Mouse (Mus musculus) heart, embryonic 11.5 days (tissue): ENCODE measurements at regions not wholly inside any gene's neighbourhood (a gene's known extent, or its start where the extent isn't known, plus 50 kb on each side); places are given as distances from the start of the nearest gene placed in this dataset.
"Not testable (repeated sequence)": the region's sequence is repeated elsewhere in the genome, so short reads cannot be mapped to it uniquely, and the experiment has no call there.

Experiments
- ATAC-seq: fragments of 200-750 bp; cut with Nextera tagmentation; replicated peaks from 2 replicates; pipeline ENCODE4 v1.8.0; 2017; ENCODE audit warnings: moderate library complexity; ENCODE audit not compliant: insufficient number of reproducible peaks, low FRiP score, low TSS enrichment
- H3K27ac ChIP-seq: fragments of 300-500 bp; sonication (generic); 2 replicates; pipeline ENCODE4 v1.5.1; 2014; ENCODE audit warnings: mild to moderate bottlenecking, low read depth, low read length
- H3K27me3 ChIP-seq: fragments of 300-500 bp; sonication (generic); 2 replicates; pipeline ENCODE4 v1.6.1; 2014; ENCODE audit warnings: mild to moderate bottlenecking, low read length, mixed read lengths; ENCODE audit not compliant: control insufficient read depth, insufficient read depth
- H3K36me3 ChIP-seq: fragments of 300-500 bp; sonication (generic); 2 replicates; pipeline ENCODE4 v1.6.1; 2014; ENCODE audit warnings: mild to moderate bottlenecking, low read length, moderate library complexity, mixed read lengths; ENCODE audit not compliant: control insufficient read depth, insufficient read depth
- H3K4me1 ChIP-seq: fragments of 300-500 bp; sonication (generic); 2 replicates; pipeline ENCODE4 v1.6.1; 2014; ENCODE audit warnings: low read length; ENCODE audit not compliant: control insufficient read depth, insufficient read depth
- H3K4me2 ChIP-seq: fragments of 300-500 bp; sonication (generic); 2 replicates; pipeline ENCODE4 v1.6.1; 2014; ENCODE audit warnings: mild to moderate bottlenecking, moderate library complexity
- H3K4me3 ChIP-seq: fragments of 300-500 bp; sonication (generic); 2 replicates; pipeline ENCODE4 v1.5.1; 2014; ENCODE audit warnings: low read depth, low read length
- H3K9ac ChIP-seq: fragments of 300-500 bp; sonication (generic); 2 replicates; pipeline ENCODE4 v1.6.1; 2014; ENCODE audit warnings: mild to moderate bottlenecking, low read depth, low read length, moderate library complexity
- H3K9me3 ChIP-seq: fragments of 300-500 bp; sonication (generic); replicated peaks from 2 replicates; pipeline ENCODE4 v1.6.1; 2016; ENCODE audit warnings: low read length; ENCODE audit not compliant: control insufficient read depth
- WGBS: fragments of 180-500 bp; shearing (Covaris S2); extraction: QIAGEN DNeasy Blood & Tissue Kit; methylation state at CpG from one replicate; pipeline ENCODE4 v1.1.7; 2014; ENCODE audit not compliant: insufficient replicate concordance; 5-methylcytosine and 5-hydroxymethylcytosine counted together

GRCm38 (mm10) chr3:15053968-15054367, 167.9 kb downstream of the Car2 start:
- Histone ChIP-seq H3K4me2 (no peak overlapping the region), H3K36me3 (no peaks in the 10 kb centered on the region), H3K27me3 (no peaks in the 10 kb centered on the region), H3K27ac (no peak overlapping the region), H3K9ac (no peak overlapping the region), H3K9me3 (no peaks in the 10 kb centered on the region), H3K4me3 (no peak overlapping the region), H3K4me1 (no peaks in the 10 kb centered on the region)
- no peak for ATAC-seq
- 75% methylated on average over 3 of the region's 3 CpGs for WGBS

- not testable (repeated sequence) for ATAC-seq, H3K36me3 ChIP-seq, H3K27me3 ChIP-seq, H3K9ac ChIP-seq, H3K4me3 ChIP-seq, H3K4me2 ChIP-seq, H3K4me1 ChIP-seq, H3K27ac ChIP-seq, H3K9me3 ChIP-seq
- WGBS: 87% methylated on average over 8 of the region's 8 CpGs
These were observed 169.6 kb downstream of the Car2 start for GRCm38 (mm10) chr3:15055516-15056256.

GRCm38 (mm10) chr3:15056788-15057585, 170.9 kb downstream of the Car2 start:
- H3K4me3 ChIP-seq, H3K27ac ChIP-seq, H3K36me3 ChIP-seq, H3K9ac ChIP-seq, H3K27me3 ChIP-seq, H3K4me2 ChIP-seq, H3K4me1 ChIP-seq, ATAC-seq, H3K9me3 ChIP-seq: not testable (repeated sequence)
- WGBS: 86% methylated on average over 5 of the region's 5 CpGs

GRCm38 (mm10) chr3:15065681-15066080, 179.6 kb downstream of the Car2 start:
- Histone ChIP-seq H3K27ac (no peak overlapping the region), H3K36me3 (no peaks in the 10 kb centered on the region), H3K27me3 (no peaks in the 10 kb centered on the region), H3K9me3 (no peaks in the 10 kb centered on the region), H3K4me1 (no peaks in the 10 kb centered on the region), H3K9ac (no peak overlapping the region), H3K4me3 (no peak overlapping the region), H3K4me2 (no peak overlapping the region)
- no peak for ATAC-seq
- 77% methylated on average over 3 of the region's 3 CpGs for WGBS

GRCm38 (mm10) chr3:15068256-15068655, 182.2 kb downstream of the Car2 start:
- Histone ChIP-seq H3K27me3 (no peaks in the 10 kb centered on the region), H3K27ac (no peak overlapping the region), H3K4me3 (no peak overlapping the region), H3K4me2 (no peak overlapping the region), H3K9me3 (no peaks in the 10 kb centered on the region), H3K36me3 (no peaks in the 10 kb centered on the region), H3K9ac (no peak overlapping the region), H3K4me1 (no peaks in the 10 kb centered on the region)
- ATAC-seq: no peak
- 79% methylated on average over 3 of the region's 3 CpGs for WGBS

GRCm38 (mm10) chr3:15071030-15071883, 185.2 kb downstream of the Car2 start:
- H3K4me1 ChIP-seq: no peaks in the 10 kb centered on the region
- H3K27me3 ChIP-seq: no peaks in the 10 kb centered on the region
- no peak for ATAC-seq
- 71% methylated on average over 6 of the region's 6 CpGs for WGBS
- no peak overlapping the region for H3K4me2 ChIP-seq
- no peak overlapping the region for H3K9ac ChIP-seq
- no peaks in the 10 kb centered on the region for H3K36me3 ChIP-seq
- H3K4me3 ChIP-seq: no peak overlapping the region
- H3K27ac ChIP-seq: no peak overlapping the region
- no peaks in the 10 kb centered on the region for H3K9me3 ChIP-seq

- no peaks in the 10 kb centered on the region for H3K9me3 ChIP-seq
- H3K9ac ChIP-seq: no peak overlapping the region
- WGBS: 83% methylated on average over 2 of the region's 2 CpGs
- H3K27me3 ChIP-seq: no peaks in the 10 kb centered on the region
- no peak for ATAC-seq
- H3K27ac ChIP-seq: no peak overlapping the region
- no peaks in the 10 kb centered on the region for H3K4me1 ChIP-seq
- H3K4me2 ChIP-seq: no peak overlapping the region
- H3K4me3 ChIP-seq: no peak overlapping the region
- H3K36me3 ChIP-seq: no peaks in the 10 kb centered on the region
These were observed 187.3 kb downstream of the Car2 start for GRCm38 (mm10) chr3:15073405-15073804.

GRCm38 (mm10) chr3:15073847-15074246, 187.8 kb downstream of the Car2 start:
- Histone ChIP-seq H3K4me2 (no peak overlapping the region), H3K36me3 (no peaks in the 10 kb centered on the region), H3K27me3 (no peaks in the 10 kb centered on the region), H3K9ac (no peak overlapping the region), H3K4me1 (no peaks in the 10 kb centered on the region), H3K9me3 (no peaks in the 10 kb centered on the region), H3K4me3 (no peak overlapping the region), H3K27ac (no peak overlapping the region)
- ATAC-seq: no peak
- 60% methylated on average over 1 of the region's 1 CpGs for WGBS
